Mouse (Mus musculus) thymus, adult 2 months (tissue): ENCODE results near the gene Mansc1.

Experiments
- CTCF ChIP-seq: fragments of 200-500 bp; IDR thresholded peaks from 2 replicates; pipeline ENCODE4 v1.5.1; 2012; ENCODE audit warnings: mild to moderate bottlenecking, control low read depth, low read length, moderate library complexity, borderline replicate concordance; ENCODE audit not compliant: control insufficient read depth, poor library complexity, insufficient read depth; ENCODE audit errors: extremely low read depth
- POLR2A ChIP-seq: fragments of 200-500 bp; IDR thresholded peaks from 2 replicates; pipeline ENCODE4 v1.6.1; 2012; ENCODE audit warnings: mild to moderate bottlenecking, low read length, control low read depth, moderate library complexity; ENCODE audit not compliant: control insufficient read depth, poor library complexity, insufficient read depth; ENCODE audit errors: extremely low read depth

DNA sequence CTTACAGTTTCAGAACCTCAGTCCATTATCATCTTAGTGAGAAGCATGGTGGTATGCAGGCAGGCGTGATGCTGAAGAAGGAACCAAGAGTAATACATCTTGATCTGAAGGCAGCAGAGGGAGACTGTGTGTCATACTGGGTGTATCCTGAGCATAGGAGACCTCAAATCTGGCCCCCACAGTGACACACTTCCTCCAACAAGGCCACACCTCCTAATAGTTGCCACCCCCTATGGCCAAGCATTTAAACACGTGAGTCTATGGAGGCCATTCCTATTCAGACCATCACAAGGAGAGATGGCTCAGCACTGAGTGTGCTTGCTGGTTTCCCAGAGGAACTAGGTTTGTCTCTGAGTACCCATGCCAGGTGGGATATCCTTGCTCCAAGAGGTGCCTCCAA lies 40.7 kb downstream of the Mansc1 start:
- TF ChIP-seq CTCF, result no peak
- TF ChIP-seq POLR2A, result no peak
